Mouse (Mus musculus) CH12.LX (cell line): Measurements from ENCODE around the gene Gls. TPM values are rescaled to one million over a fixed set of nuclear protein-coding genes. Genes with fewer than 3 reads are reported as not detected.

ENCODE experiments used
- DNase-seq: peaks from one replicate; pipeline ENCODE4 v3.0.0-alpha.2; 2013; ENCODE audit errors: extremely low read depth
- H3K27ac ChIP-seq: 2 replicates; pipeline ENCODE4 v1.5.1; 2012; ENCODE audit warnings: low read depth, mild to moderate bottlenecking, control low read depth, moderate library complexity; ENCODE audit not compliant: insufficient read depth
- H3K27me3 ChIP-seq: replicated peaks from 2 replicates; pipeline ENCODE3; 2012; ENCODE audit warnings: inconsistent platforms
- H3K36me3 ChIP-seq, 2 experiments: replicated peaks in 1 of 2; 2 replicates each; pipeline versions ENCODE3 to v1.6.1; 2012; ENCODE audit warnings: inconsistent platforms in 1 of 2, low read length in 1 of 2, mild to moderate bottlenecking in 1 of 2, mixed read lengths in 1 of 2, moderate library complexity in 1 of 2; ENCODE audit not compliant: control insufficient read depth in 1 of 2, insufficient read depth in 1 of 2
- H3K4me1 ChIP-seq, 2 experiments: 2 replicates each; pipeline ENCODE4 v1.6.1; 2012; ENCODE audit warnings: inconsistent platforms in 1 of 2, moderate library complexity in 1 of 2; ENCODE audit not compliant: insufficient read depth in 2 of 2, control insufficient read depth in 1 of 2
- H3K4me2 ChIP-seq: 2 replicates; pipeline ENCODE4 v1.6.1; 2012; ENCODE audit warnings: low read depth, mild to moderate bottlenecking, control low read depth; ENCODE audit not compliant: poor library complexity, insufficient read depth, severe bottlenecking
- H3K4me3 ChIP-seq, 3 experiments: fragments of 150-350 bp in 1 of 3; sonication (generic) in 1 of 3; replicated peaks in 1 of 3; 2 replicates each; pipeline versions ENCODE3 to v1.5.1; 2011 to 2012; ENCODE audit warnings: low read depth in 2 of 3, low read length in 2 of 3, mild to moderate bottlenecking in 2 of 3, moderate library complexity in 2 of 3, control low read depth in 1 of 3, improper control_type of control experiment in 1 of 3, inconsistent platforms in 1 of 3, mixed read lengths in 1 of 3; ENCODE audit not compliant: poor library complexity in 1 of 3
- H3K79me2 ChIP-seq: replicated peaks from 2 replicates; pipeline ENCODE4 v1.6.1; 2012; ENCODE audit warnings: mild to moderate bottlenecking, moderate library complexity; ENCODE audit not compliant: control insufficient read depth, poor library complexity, insufficient read depth, severe bottlenecking; ENCODE audit errors: extremely low read depth
- H3K9ac ChIP-seq: 2 replicates; pipeline ENCODE4 v1.6.1; 2012; ENCODE audit warnings: low read depth, mild to moderate bottlenecking, control low read depth, moderate library complexity; ENCODE audit not compliant: insufficient read depth
- H3K9me3 ChIP-seq: replicated peaks from 2 replicates; pipeline ENCODE3; 2012; ENCODE audit warnings: low read length, inconsistent platforms, mixed read lengths
- CHD1 ChIP-seq: IDR thresholded peaks from 2 replicates; pipeline ENCODE4 v1.6.1; 2012; ENCODE audit warnings: low read depth, low read length, improper control_type of control experiment, inconsistent platforms
- CHD2 ChIP-seq: IDR thresholded peaks from 2 replicates; pipeline ENCODE4 v1.6.1; 2011; ENCODE audit warnings: low read length, improper control_type of control experiment
- CTCF ChIP-seq, 2 experiments: IDR thresholded peaks in 1 of 2; conservative IDR thresholded peaks in 1 of 2; 2 replicates each; pipeline ENCODE4 v1.5.1; 2011 to 2012; ENCODE audit warnings: low read depth in 2 of 2, low read length in 2 of 2, improper control_type of control experiment in 1 of 2, inconsistent platforms in 1 of 2, mild to moderate bottlenecking in 1 of 2, moderate library complexity in 1 of 2
- E2F4 ChIP-seq: IDR thresholded peaks from 2 replicates; pipeline ENCODE4 v1.6.1; 2011; ENCODE audit warnings: low read depth, low read length, improper control_type of control experiment; ENCODE audit not compliant: insufficient replicate concordance
- ETS1 ChIP-seq: conservative IDR thresholded peaks from 2 replicates; pipeline ENCODE4 v1.6.1; 2012; ENCODE audit warnings: low read depth, mild to moderate bottlenecking, inconsistent platforms, low read length, improper control_type of control experiment, moderate library complexity
- GABPA ChIP-seq: IDR thresholded peaks from 2 replicates; pipeline ENCODE4 v1.6.1; 2012; ENCODE audit warnings: low read depth, low read length, improper control_type of control experiment, inconsistent platforms; ENCODE audit not compliant: insufficient replicate concordance
- HCFC1 ChIP-seq: IDR thresholded peaks from 2 replicates; pipeline ENCODE4 v1.6.1; 2012; ENCODE audit warnings: low read depth, mild to moderate bottlenecking, inconsistent platforms, low read length, improper control_type of control experiment
- IRF4 ChIP-seq: IDR thresholded peaks from 2 replicates; pipeline ENCODE4 v1.6.1; 2014; ENCODE audit warnings: low read depth, mild to moderate bottlenecking, inconsistent platforms, low read length, improper control_type of control experiment
- MAFK ChIP-seq: IDR thresholded peaks from 2 replicates; pipeline ENCODE4 v1.6.1; 2011; ENCODE audit warnings: low read length, improper control_type of control experiment; ENCODE audit not compliant: insufficient replicate concordance
- MAZ ChIP-seq: IDR thresholded peaks from 2 replicates; pipeline ENCODE4 v1.6.1; 2012; ENCODE audit warnings: low read depth, mild to moderate bottlenecking, inconsistent platforms, low read length, improper control_type of control experiment, moderate library complexity
- MEF2A ChIP-seq: IDR thresholded peaks from 2 replicates; pipeline ENCODE4 v1.6.1; 2014; ENCODE audit warnings: low read depth, mild to moderate bottlenecking, inconsistent platforms, low read length, improper control_type of control experiment, borderline replicate concordance
- NELFE ChIP-seq: IDR thresholded peaks from 2 replicates; pipeline ENCODE4 v1.6.1; 2011; ENCODE audit warnings: low read depth, low read length, improper control_type of control experiment
- POLR2A ChIP-seq: IDR thresholded peaks from 2 replicates; pipeline ENCODE4 v1.6.1; 2011; ENCODE audit warnings: low read depth, mild to moderate bottlenecking, improper control_type of control experiment, low read length
- SMC3 ChIP-seq: IDR thresholded peaks from 2 replicates; pipeline ENCODE4 v1.6.1; 2011; ENCODE audit warnings: low read depth, low read length, improper control_type of control experiment
- USF1 ChIP-seq: IDR thresholded peaks from 2 replicates; pipeline ENCODE4 v1.6.1; 2014; ENCODE audit warnings: low read depth, mild to moderate bottlenecking, inconsistent platforms, low read length, improper control_type of control experiment
- USF2 ChIP-seq: conservative IDR thresholded peaks from 2 replicates; pipeline ENCODE4 v1.6.1; 2011; ENCODE audit warnings: low read depth, low read length, improper control_type of control experiment
- ZC3H11A ChIP-seq: IDR thresholded peaks from 2 replicates; pipeline ENCODE4 v1.6.1; 2012; ENCODE audit warnings: low read depth, mild to moderate bottlenecking, inconsistent platforms, low read length, improper control_type of control experiment
- ZKSCAN1 ChIP-seq: IDR thresholded peaks from 2 replicates; pipeline ENCODE4 v1.6.1; 2012; ENCODE audit warnings: low read depth, inconsistent platforms, low read length, improper control_type of control experiment, borderline replicate concordance
- ZMIZ1 ChIP-seq: IDR thresholded peaks from 2 replicates; pipeline ENCODE4 v1.6.1; 2012; ENCODE audit warnings: low read depth, mild to moderate bottlenecking, inconsistent platforms, low read length, improper control_type of control experiment
- ZNF384 ChIP-seq: IDR thresholded peaks from 2 replicates; pipeline ENCODE4 v1.6.1; 2012; ENCODE audit warnings: low read depth, low read length, improper control_type of control experiment, inconsistent platforms
- dilution Hi-C: fragments of 300-500 bp; cut with MboI; formaldehyde crosslinking; loops from 2 replicates; pipeline ENCODE4 v1.14.3; 2020; ENCODE audit warnings: low sequenced_read_pairs; ENCODE audit not compliant: extremely low pct_unique_long_range_greater_than_20kb, extremely low pct_ligation_motif_present
- in situ Hi-C: fragments of 300-500 bp; cut with MboI; formaldehyde crosslinking; loops from 3 replicates; pipeline ENCODE4 v1.14.3; 2019; ENCODE audit warnings: low sequenced_read_pairs, low pct_ligation_motif_present, low pct_unique_long_range_greater_than_20kb, mixed read lengths
- polyA plus RNA-seq: library from polyadenylated mRNA; unstranded; fragments of >175 nt; gene quantifications from 2 replicates; pipeline ENCODE4 v1.2.1, GENCODE M21; 2012; ENCODE audit warnings: low read depth; ENCODE audit not compliant: insufficient read length
- total RNA-seq, 2 experiments: library from RNA; depleted of rRNA; stranded (reverse); fragments of 300-350 nt in 1 of 2; fragments of >200 nt in 1 of 2; gene quantifications; 2 replicates each; pipeline ENCODE4 v1.2.3; 2012 to 2014

The Gls gene
- total and polyA plus RNA-seq, 3 experiments: 107 to 182 (median 150) TPM

GRCm38 (mm10) chr1:52256916-52257315 lies 23.9 kb upstream of the Gls start:
- Histone ChIP-seq H3K4me1 (peaks cover 0 to 2% of the 10 kb centered on the region in 2 experiments; a peak in 1 of 4 replicates), H3K27me3 (no peaks in the 10 kb centered on the region), H3K9ac (no peak overlapping the region), H3K79me2 (no peaks in the 10 kb centered on the region), H3K4me2 (no peak overlapping the region), H3K27ac (no peak overlapping the region), H3K36me3 (no peaks in the 10 kb centered on the region), H3K4me3 (no peak overlapping the region), H3K9me3 (no peaks in the 10 kb centered on the region)
- no peak for TF ChIP-seq GABPA
- no peak for TF ChIP-seq ETS1
- TF ChIP-seq ZC3H11A: no peak
- dilution Hi-C loops: no loop called here
- in situ Hi-C loops: no loop called here
- no peak for DNase-seq

GRCm38 (mm10) chr1:52256194-52256593 lies 23.2 kb upstream of the Gls start:
- no peak for DNase-seq
- Histone ChIP-seq H3K27me3 (no peaks in the 10 kb centered on the region), H3K27ac (no peak overlapping the region), H3K9me3 (no peaks in the 10 kb centered on the region), H3K4me3 (no peak overlapping the region), H3K36me3 (no peaks in the 10 kb centered on the region), H3K4me2 (no peak overlapping the region), H3K79me2 (no peaks in the 10 kb centered on the region), H3K4me1 (peaks cover 0 to 2% of the 10 kb centered on the region in 2 experiments; a peak in 1 of 4 replicates), H3K9ac (no peak overlapping the region)
- no peak for TF ChIP-seq ZKSCAN1
- no peak for TF ChIP-seq CTCF (conservative IDR thresholded peaks at IDR 0.05 in 1 of 2, IDR thresholded peaks at IDR 0.05 in 1 of 2; ENCODE audit: low read depth in 2 of 2, low read length in 2 of 2)
- TF ChIP-seq ETS1: no peak
- TF ChIP-seq IRF4: no peak
- TF ChIP-seq POLR2A: no peak
- TF ChIP-seq MAZ: no peak
- TF ChIP-seq ZMIZ1: no peak
- no peak for TF ChIP-seq E2F4
- no peak for TF ChIP-seq USF2
- TF ChIP-seq MAFK: no peak
- no peak for TF ChIP-seq MEF2A
- TF ChIP-seq CHD2: no peak
- TF ChIP-seq SMC3: no peak
- TF ChIP-seq NELFE: no peak
- TF ChIP-seq ZNF384: no peak
- TF ChIP-seq USF1: no peak
- TF ChIP-seq CHD1: no peak
- no peak for TF ChIP-seq HCFC1
- in situ Hi-C loops: no loop called here
- dilution Hi-C loops: no loop called here
